Mouse (Mus musculus) hindbrain, postnatal 0 days (tissue): ENCODE results near the gene Ltb4r1. TPM values are rescaled to one million over a fixed set of nuclear protein-coding genes. Genes with fewer than 3 reads are reported as not detected.
A peak's percentile ranks its signal among the peaks of the same experiment; 100 is the strongest.

ENCODE experiments used
- ATAC-seq: fragments of 200-750 bp; cut with Nextera tagmentation; 2 replicates; pipeline ENCODE4 v1.8.0; 2017; ENCODE audit warnings: mild to moderate bottlenecking, moderate TSS enrichment, moderate library complexity
- DNase-seq: peaks from one replicate; pipeline ENCODE4 v3.0.0-alpha.2; 2015; ENCODE audit warnings: low spot score
- H3K27ac ChIP-seq: fragments of 300-500 bp; sonication (generic); 2 replicates; pipeline ENCODE4 v1.5.1; 2014; ENCODE audit warnings: mild to moderate bottlenecking
- H3K27me3 ChIP-seq: fragments of 300-500 bp; sonication (generic); 2 replicates; pipeline ENCODE4 v1.6.1; 2014; ENCODE audit warnings: low read length, mixed read lengths; ENCODE audit not compliant: insufficient read depth
- H3K36me3 ChIP-seq: fragments of 300-500 bp; sonication (generic); 2 replicates; pipeline ENCODE4 v1.6.1; 2014; ENCODE audit warnings: low read length, mixed read lengths; ENCODE audit not compliant: insufficient read depth
- H3K4me1 ChIP-seq: fragments of 300-500 bp; sonication (generic); 2 replicates; pipeline ENCODE4 v1.6.1; 2014; ENCODE audit warnings: antibody characterized with exemption, low read length, mixed read lengths; ENCODE audit not compliant: insufficient read depth
- H3K4me2 ChIP-seq: fragments of 300-500 bp; sonication (generic); 2 replicates; pipeline ENCODE4 v1.6.1; 2014; ENCODE audit warnings: low read depth, mild to moderate bottlenecking, low read length, moderate library complexity, mixed read lengths
- H3K4me3 ChIP-seq: fragments of 300-500 bp; sonication (generic); 2 replicates; pipeline ENCODE4 v1.5.1; 2014; ENCODE audit warnings: low read length
- H3K9ac ChIP-seq: fragments of 300-500 bp; sonication (generic); replicated peaks from 2 replicates; pipeline ENCODE4 v1.6.1; 2014; ENCODE audit warnings: mild to moderate bottlenecking, low read length, moderate library complexity, mixed read lengths
- H3K9me3 ChIP-seq: fragments of 300-500 bp; sonication (generic); 2 replicates; pipeline ENCODE4 v1.6.1; 2016; ENCODE audit warnings: low read length, mixed read lengths
- CTCF ChIP-seq: IDR thresholded peaks from 2 replicates; pipeline ENCODE4 v1.5.1; 2016; ENCODE audit warnings: antibody characterized with exemption, control low read depth, low read depth
- WGBS: fragments of 180-500 bp; shearing (Covaris S2); extraction: QIAGEN DNeasy Blood & Tissue Kit; methylation state at CpG from one replicate; pipeline ENCODE4 v1.1.7; 2014; 5-methylcytosine and 5-hydroxymethylcytosine counted together
- polyA plus RNA-seq: library from polyadenylated mRNA; unstranded; fragments of >200 nt; fragmentation: Nextera tagmentation; extraction: Ambion mirVana; gene quantifications from 2 replicates; pipeline ENCODE4 v1.2.1, GENCODE M21; 2015
- total RNA-seq: library from RNA; depleted of rRNA; stranded (reverse); fragments of >200 nt; gene quantifications from 2 replicates; pipeline ENCODE4 v1.2.3, GENCODE M21; 2014

The Ltb4r1 gene
- total and polyA plus RNA-seq, 2 experiments from 2014 or later = 0.52 to 0.64 TPM

DNA sequence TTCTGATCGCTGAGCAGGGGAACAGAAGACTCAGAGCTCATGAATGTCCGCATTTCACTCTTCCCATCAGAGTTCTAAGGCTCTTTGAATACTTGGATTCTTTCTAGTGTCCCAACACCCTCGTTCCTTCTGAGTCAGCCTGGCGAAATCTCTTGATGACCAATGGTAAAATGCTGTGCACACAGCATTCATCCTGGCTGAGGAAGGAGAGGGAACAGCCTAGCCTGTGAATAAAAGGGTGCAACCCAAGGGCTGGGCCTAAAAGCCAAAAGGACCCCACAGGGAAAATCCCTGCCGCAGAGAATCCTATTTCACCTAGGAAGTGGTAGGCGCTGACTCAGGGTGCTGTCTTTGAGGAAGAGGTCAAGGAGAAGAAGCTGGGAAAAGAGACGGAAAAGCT lies 35.6 kb upstream of the Ltb4r1 start:
- Histone ChIP-seq H3K9ac (no peak overlapping the region), H3K36me3 (no peaks in the 10 kb centered on the region), H3K27me3 (no peaks in the 10 kb centered on the region), H3K4me3 (no peak overlapping the region), H3K9me3 (no peaks in the 10 kb centered on the region), H3K27ac (peak overlapping the region; percentile 63), H3K4me1 (peaks cover 7% of the 10 kb centered on the region), H3K4me2 (peak overlapping the region; percentile 22; the same call in 1 of the 2 replicates)
- DNase-seq (no peak), ATAC-seq (peak; percentile 66)
- no peak for TF ChIP-seq CTCF
- WGBS = 44% methylated on average over 7 of the region's 7 CpGs

DNA sequence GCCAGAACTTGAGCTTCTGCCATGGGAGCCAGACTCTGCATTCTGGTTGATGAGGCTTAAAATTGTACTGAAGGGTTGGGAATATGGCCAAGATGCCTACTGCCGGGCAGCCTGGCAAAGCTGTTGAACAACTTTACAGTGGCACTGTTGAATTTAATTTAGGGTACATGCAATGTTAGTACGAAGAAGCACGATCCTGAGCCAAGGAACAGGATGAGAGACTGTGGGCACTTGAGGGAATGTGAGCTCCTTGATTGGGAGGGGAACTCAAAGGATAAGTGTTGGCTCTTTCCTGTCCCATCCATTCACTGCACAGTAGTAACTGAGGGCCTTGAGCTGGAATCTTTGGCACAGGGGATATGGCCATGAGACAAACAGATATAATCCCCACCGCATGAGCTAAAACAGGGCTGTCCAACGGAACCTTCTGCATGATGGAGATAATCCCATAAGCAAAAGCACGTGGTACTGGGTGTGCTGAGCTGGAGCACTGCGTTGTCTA lies 35.2 kb upstream of the Ltb4r1 start:
- H3K4me1 ChIP-seq = peaks cover 7% of the 10 kb centered on the region
- H3K9me3 ChIP-seq = no peaks in the 10 kb centered on the region
- TF ChIP-seq CTCF = no peak
- peak overlapping the region; percentile 22; the same call in 1 of the 2 replicates for H3K4me2 ChIP-seq
- no peak overlapping the region for H3K9ac ChIP-seq
- H3K4me3 ChIP-seq = no peak overlapping the region
- ATAC-seq (peak; percentile 83), DNase-seq (peak; percentile 86)
- 56% methylated on average over 7 of the region's 7 CpGs for WGBS
- no peaks in the 10 kb centered on the region for H3K36me3 ChIP-seq
- H3K27me3 ChIP-seq = no peaks in the 10 kb centered on the region
- peak overlapping the region; percentile 63 for H3K27ac ChIP-seq

DNA sequence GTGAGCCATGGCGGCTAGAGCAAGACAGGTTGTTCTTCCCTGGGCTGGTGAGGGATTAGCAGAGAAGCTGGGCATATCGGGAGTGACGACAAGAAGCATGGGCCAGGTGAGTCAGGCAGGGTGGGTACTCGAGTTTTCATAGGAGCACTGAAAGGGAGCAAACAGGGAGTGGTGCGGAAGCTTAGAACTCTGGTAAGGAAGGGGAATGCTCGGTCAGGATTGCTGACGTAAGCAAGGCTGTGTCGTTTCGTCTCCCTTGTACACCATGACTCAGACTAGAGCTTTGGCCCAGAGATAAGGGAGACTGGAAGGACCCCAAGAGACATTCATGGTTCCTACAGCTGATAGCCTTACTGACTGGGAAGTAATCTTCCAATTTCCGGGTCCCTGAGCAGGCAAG lies 31.9 kb upstream of the Ltb4r1 start:
- no peak for ATAC-seq
- H3K4me1 ChIP-seq = peaks cover 4% of the 10 kb centered on the region; the same call in 1 of the 2 replicates
- DNase-seq = no peak
- H3K4me3 ChIP-seq = no peak overlapping the region
- H3K9me3 ChIP-seq = no peaks in the 10 kb centered on the region
- no peak overlapping the region for H3K9ac ChIP-seq
- no peaks in the 10 kb centered on the region for H3K27me3 ChIP-seq
- H3K36me3 ChIP-seq = peaks cover 13% of the 10 kb centered on the region
- H3K27ac ChIP-seq = no peak overlapping the region
- 78% methylated on average over 10 of the region's 10 CpGs for WGBS
- TF ChIP-seq CTCF = no peak
- H3K4me2 ChIP-seq = no peak overlapping the region

DNA sequence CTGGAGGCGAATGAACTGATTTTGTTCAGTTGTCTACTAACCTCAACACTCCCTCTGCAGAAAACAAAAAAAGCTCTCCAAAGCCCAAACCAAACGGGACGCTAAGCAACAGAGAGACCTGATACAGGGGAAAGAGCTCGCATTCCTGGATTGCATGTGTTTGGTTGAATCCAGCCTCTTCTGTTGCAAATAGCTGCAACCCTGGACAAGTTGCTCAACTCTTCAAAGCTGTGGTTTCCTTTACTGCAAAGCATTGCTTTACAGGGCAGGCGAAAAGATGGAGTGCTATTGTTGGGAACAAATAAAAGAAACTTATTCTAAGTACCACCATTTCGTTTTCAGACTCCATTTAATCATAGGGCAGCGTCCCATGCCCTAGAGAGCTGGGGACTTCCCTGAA lies 30.9 kb upstream of the Ltb4r1 start:
- 81% methylated on average over 7 of the region's 7 CpGs for WGBS
- no peak overlapping the region for H3K27ac ChIP-seq
- H3K4me3 ChIP-seq = no peak overlapping the region
- H3K27me3 ChIP-seq = no peaks in the 10 kb centered on the region
- no peak overlapping the region for H3K9ac ChIP-seq
- ATAC-seq = no peak
- no peaks in the 10 kb centered on the region for H3K9me3 ChIP-seq
- H3K4me2 ChIP-seq = no peak overlapping the region
- peaks cover 23% of the 10 kb centered on the region for H3K36me3 ChIP-seq
- H3K4me1 ChIP-seq = peaks cover 4% of the 10 kb centered on the region; the same call in 1 of the 2 replicates
- DNase-seq = no peak
- no peak for TF ChIP-seq CTCF

DNA sequence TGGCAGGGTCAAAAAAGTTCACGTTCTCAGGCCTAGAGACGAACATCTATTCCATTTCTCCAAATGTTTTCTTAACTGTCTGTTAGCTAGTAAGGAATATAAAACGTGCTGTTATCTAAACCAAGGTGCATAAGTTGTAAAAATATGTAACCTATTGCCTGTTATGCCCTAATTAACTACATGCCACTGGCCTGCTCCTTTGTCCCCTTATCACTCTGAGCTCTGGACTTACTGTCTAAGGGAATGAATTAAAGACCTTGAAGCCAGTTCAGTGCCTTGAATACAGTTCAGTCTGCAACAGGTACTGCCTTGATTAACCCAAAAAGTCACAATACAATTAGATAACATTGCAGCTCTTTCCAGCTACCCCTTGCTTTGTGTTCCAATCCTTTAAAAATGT lies 30.4 kb upstream of the Ltb4r1 start:
- H3K9me3 ChIP-seq = no peaks in the 10 kb centered on the region
- TF ChIP-seq CTCF = no peak
- H3K9ac ChIP-seq = no peak overlapping the region
- H3K4me3 ChIP-seq = no peak overlapping the region
- H3K4me2 ChIP-seq = no peak overlapping the region
- no peaks in the 10 kb centered on the region for H3K27me3 ChIP-seq
- no peaks in the 10 kb centered on the region for H3K4me1 ChIP-seq
- DNase-seq (no peak), ATAC-seq (no peak)
- 67% methylated on average over 3 of the region's 3 CpGs for WGBS
- H3K27ac ChIP-seq = no peak overlapping the region
- peaks cover 28% of the 10 kb centered on the region for H3K36me3 ChIP-seq

DNA sequence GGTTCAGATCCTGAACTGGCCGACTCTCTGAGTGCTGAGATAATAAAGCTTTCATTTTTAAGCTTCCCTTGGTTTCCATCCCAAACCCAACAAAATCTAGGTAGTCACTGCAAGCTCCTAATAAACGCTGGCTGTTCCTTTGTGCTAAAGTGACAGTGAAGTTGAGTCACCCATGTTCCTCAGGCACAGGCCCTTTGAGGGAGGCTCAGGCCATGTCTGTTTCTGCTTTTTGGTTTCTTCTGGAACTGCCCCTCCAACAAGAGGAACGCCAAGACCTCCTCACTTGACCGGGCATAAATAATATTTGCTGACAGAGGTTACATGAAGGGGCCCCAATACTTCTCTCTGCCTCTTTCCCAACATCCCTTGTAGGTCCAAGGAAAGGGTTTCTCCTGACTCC lies 30.0 kb upstream of the Ltb4r1 start:
- Histone ChIP-seq H3K27me3 (no peaks in the 10 kb centered on the region), H3K4me3 (no peak overlapping the region), H3K4me1 (no peaks in the 10 kb centered on the region), H3K36me3 (peaks cover 30% of the 10 kb centered on the region), H3K4me2 (no peak overlapping the region), H3K9ac (no peak overlapping the region), H3K27ac (no peak overlapping the region), H3K9me3 (no peaks in the 10 kb centered on the region)
- ATAC-seq (no peak), DNase-seq (no peak)
- TF ChIP-seq CTCF = no peak
- 80% methylated on average over 4 of the region's 4 CpGs for WGBS

DNA sequence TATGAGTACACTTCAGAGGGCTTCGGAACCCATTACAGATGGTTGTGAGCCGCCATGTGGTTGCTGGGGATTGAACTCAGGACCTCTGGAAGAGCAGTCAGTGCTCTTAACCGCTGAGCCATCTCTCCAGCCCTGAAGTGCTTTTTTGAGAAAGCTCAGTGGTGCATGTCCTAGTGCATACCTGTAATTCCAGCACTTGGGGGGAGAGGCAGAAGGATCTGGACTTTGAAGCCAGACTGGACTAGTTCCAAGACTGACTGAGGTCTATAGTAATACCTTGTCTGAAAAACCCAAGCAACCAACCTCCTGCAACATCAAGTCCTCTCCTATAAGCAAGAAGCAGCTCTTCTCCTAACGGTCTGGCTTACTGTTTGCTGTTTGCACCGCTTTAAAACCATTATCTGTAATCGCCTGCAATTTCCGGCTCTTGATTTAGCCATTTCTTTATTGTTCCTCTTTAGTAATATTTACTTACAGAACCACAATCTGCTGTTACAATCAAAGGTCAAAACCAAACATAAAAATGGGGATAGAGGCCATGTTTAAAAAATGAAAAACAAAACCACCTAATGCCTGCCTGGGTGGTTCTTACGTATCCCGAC lies 28.6 kb upstream of the Ltb4r1 start:
- no peak overlapping the region for H3K27ac ChIP-seq
- no peak overlapping the region for H3K4me2 ChIP-seq
- DNase-seq (no peak), ATAC-seq (no peak)
- H3K27me3 ChIP-seq = no peaks in the 10 kb centered on the region
- WGBS = 91% methylated on average over 9 of the region's 9 CpGs
- no peak overlapping the region for H3K4me3 ChIP-seq
- peaks cover 33% of the 10 kb centered on the region for H3K36me3 ChIP-seq
- no peak overlapping the region for H3K9ac ChIP-seq
- H3K9me3 ChIP-seq = no peaks in the 10 kb centered on the region
- TF ChIP-seq CTCF = no peak
- no peaks in the 10 kb centered on the region for H3K4me1 ChIP-seq
